Mouse (Mus musculus) cortical plate, adult 2 months (tissue): ENCODE measurements around the gene Adgrl1. TPM values are rescaled to one million over a fixed set of nuclear protein-coding genes. Genes with fewer than 3 reads are reported as not detected.

Experiments used
- H3K27ac ChIP-seq: fragments of 200-500 bp; 2 replicates; pipeline ENCODE4 v1.5.1; 2012; ENCODE audit warnings: low read length, control low read depth, inconsistent platforms; ENCODE audit not compliant: insufficient read depth
- H3K4me1 ChIP-seq: fragments of 200-500 bp; 2 replicates; pipeline ENCODE4 v1.6.1; 2011; ENCODE audit warnings: low read length; ENCODE audit not compliant: control insufficient read depth, insufficient read depth
- H3K4me3 ChIP-seq: fragments of 200-500 bp; 2 replicates; pipeline ENCODE4 v1.5.1; 2011; ENCODE audit warnings: mild to moderate bottlenecking, low read length, control low read depth; ENCODE audit not compliant: insufficient read depth
- CTCF ChIP-seq: fragments of 200-500 bp; IDR thresholded peaks from 2 replicates; pipeline ENCODE4 v1.5.1; 2011; ENCODE audit warnings: mild to moderate bottlenecking, control low read depth, low read length; ENCODE audit not compliant: insufficient read depth; ENCODE audit errors: extremely low read depth
- POLR2A ChIP-seq: fragments of 200-500 bp; IDR thresholded peaks from 2 replicates; pipeline ENCODE4 v1.6.1; 2011; ENCODE audit warnings: mild to moderate bottlenecking, low read length, control low read depth; ENCODE audit not compliant: insufficient read depth; ENCODE audit errors: extremely low read depth
- polyA plus RNA-seq: library from polyadenylated mRNA; depleted of rRNA; stranded (reverse); fragments of >200 nt; gene quantifications from 2 replicates; pipeline ENCODE4 v1.2.3, GENCODE M21; 2012

Gene Adgrl1
- polyA plus RNA-seq, 1 experiment, result 241 TPM

- H3K4me3 ChIP-seq, result no peak overlapping the region
- H3K4me1 ChIP-seq, result no peaks in the 10 kb centered on the region
- no peak overlapping the region for H3K27ac ChIP-seq
- TF ChIP-seq POLR2A (no peak), CTCF (peak; percentile 29; the same call in 1 of the 2 replicates)
Observed at GRCm38 (mm10) chr8:83876838-83877223, 23.1 kb upstream of the Adgrl1 start.

GRCm38 (mm10) chr8:83888409-83888808 lies 11.5 kb upstream of the Adgrl1 start:
- TF ChIP-seq POLR2A (no peak), CTCF (no peak)
- no peak overlapping the region for H3K27ac ChIP-seq
- no peak overlapping the region for H3K4me3 ChIP-seq

GRCm38 (mm10) chr8:83892061-83892460 lies 7.8 kb upstream of the Adgrl1 start:
- TF ChIP-seq POLR2A (no peak), CTCF (no peak)
- no peak overlapping the region for H3K27ac ChIP-seq
- no peak overlapping the region for H3K4me3 ChIP-seq
- no peaks in the 10 kb centered on the region for H3K4me1 ChIP-seq

More at GRCm38 (mm10) chr8:83888409-83888808, 11.5 kb upstream of the Adgrl1 start:
- no peaks in the 10 kb centered on the region for H3K4me1 ChIP-seq

- Histone ChIP-seq H3K4me3 (no peak overlapping the region), H3K4me1 (0 out of 2 replicates have a peak, but pooled peaks cover 2% of the 10 kb centered on the region), H3K27ac (no peak overlapping the region)
- TF ChIP-seq CTCF (peak; percentile 93), POLR2A (no peak)
Observed at GRCm38 (mm10) chr8:83893915-83894314, 6.0 kb upstream of the Adgrl1 start.

GRCm38 (mm10) chr8:83895894-83896293 lies 4.0 kb upstream of the Adgrl1 start:
- Histone ChIP-seq H3K27ac (no peak overlapping the region), H3K4me3 (no peak overlapping the region), H3K4me1 (0 out of 2 replicates have a peak, but pooled peaks cover 2% of the 10 kb centered on the region)
- TF ChIP-seq POLR2A, result no peak
- TF ChIP-seq CTCF, result peak; percentile 94

- Histone ChIP-seq H3K27ac (no peak overlapping the region), H3K4me1 (0 out of 2 replicates have a peak, but pooled peaks cover 2% of the 10 kb centered on the region), H3K4me3 (no peak overlapping the region)
- no peak for TF ChIP-seq CTCF
- TF ChIP-seq POLR2A, result no peak
Observed at GRCm38 (mm10) chr8:83896461-83896860, 3.4 kb upstream of the Adgrl1 start.

- no peak overlapping the region for H3K27ac ChIP-seq
- TF ChIP-seq POLR2A, result peak; percentile 45; the same call in 1 of the 2 replicates
- TF ChIP-seq CTCF, result peak; percentile 31; the same call in 1 of the 2 replicates
Observed at GRCm38 (mm10) chr8:83897211-83897610, 2.7 kb upstream of the Adgrl1 start.

GRCm38 (mm10) chr8:83898456-83898855 lies 1.4 kb upstream of the Adgrl1 start:
- Histone ChIP-seq H3K4me3 (peak overlapping the region; percentile 86), H3K4me1 (0 out of 2 replicates have a peak, but pooled peaks cover 2% of the 10 kb centered on the region), H3K27ac (peak overlapping the region; percentile 67)
- TF ChIP-seq POLR2A (no peak), CTCF (no peak)

More at GRCm38 (mm10) chr8:83897211-83897610, 2.7 kb upstream of the Adgrl1 start:
- Histone ChIP-seq H3K4me3 (peak overlapping the region; percentile 18; the same call in 1 of the 2 replicates), H3K4me1 (0 out of 2 replicates have a peak, but pooled peaks cover 2% of the 10 kb centered on the region)

- peak overlapping the region; percentile 67 for H3K27ac ChIP-seq
- TF ChIP-seq CTCF (no peak), POLR2A (no peak)
- H3K4me1 ChIP-seq, result peaks cover 5% of the 10 kb centered on the region; the same call in 1 of the 2 replicates
- H3K4me3 ChIP-seq, result peak overlapping the region; percentile 86
Observed at GRCm38 (mm10) chr8:83898985-83899362, 931 bp upstream of the Adgrl1 start.

GRCm38 (mm10) chr8:83900266-83900956 lies 506 bp downstream of the Adgrl1 start:
- H3K27ac ChIP-seq, result peak overlapping the region; percentile 94
- peak overlapping the region; percentile 86 for H3K4me3 ChIP-seq
- H3K4me1 ChIP-seq, result peaks cover 9% of the 10 kb centered on the region; the same call in 1 of the 2 replicates
- no peak for TF ChIP-seq CTCF
- TF ChIP-seq POLR2A, result no peak
